Mouse (Mus musculus): ENCODE data around the gene Cx3cl1.

The Cx3cl1 gene

DNA sequence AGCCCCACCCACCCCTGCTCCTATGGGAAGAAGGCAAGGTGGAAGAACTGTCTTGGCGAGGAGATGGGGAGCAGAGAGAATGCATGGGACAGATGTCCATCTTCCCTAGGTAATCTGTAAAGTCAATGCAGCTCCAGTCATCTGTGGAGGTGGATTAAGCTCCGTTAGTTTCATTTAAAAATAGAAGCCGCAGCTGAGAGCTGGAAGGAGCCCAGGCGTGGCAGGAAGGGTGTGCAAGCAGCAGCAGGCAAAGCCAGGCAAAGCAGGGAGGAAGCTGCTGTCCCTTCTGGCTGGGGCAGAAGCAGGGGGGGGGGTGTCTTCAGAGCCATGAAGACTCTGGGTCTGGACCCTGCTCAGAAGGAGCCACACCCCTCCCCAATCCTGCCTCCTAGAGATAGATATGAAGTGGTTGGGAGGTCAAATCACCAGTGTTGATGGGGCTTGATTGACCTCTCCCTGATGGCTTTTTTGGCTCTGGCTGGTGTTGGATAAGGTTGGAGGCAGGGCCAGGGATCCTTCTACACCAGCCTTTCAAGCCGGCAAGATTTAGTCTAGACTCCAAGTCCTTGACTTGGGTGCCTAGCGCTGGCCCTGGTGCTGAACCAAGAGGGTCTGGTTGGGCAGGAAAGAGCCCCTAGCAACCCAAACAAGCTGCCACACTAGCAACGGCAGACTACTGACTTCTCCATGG is 28.6 kb downstream of the Cx3cl1 start:
- no peak for DNase-seq (ENCODE audit: inconsistent age in 2 of 2, low spot score in 1 of 2)

DNA sequence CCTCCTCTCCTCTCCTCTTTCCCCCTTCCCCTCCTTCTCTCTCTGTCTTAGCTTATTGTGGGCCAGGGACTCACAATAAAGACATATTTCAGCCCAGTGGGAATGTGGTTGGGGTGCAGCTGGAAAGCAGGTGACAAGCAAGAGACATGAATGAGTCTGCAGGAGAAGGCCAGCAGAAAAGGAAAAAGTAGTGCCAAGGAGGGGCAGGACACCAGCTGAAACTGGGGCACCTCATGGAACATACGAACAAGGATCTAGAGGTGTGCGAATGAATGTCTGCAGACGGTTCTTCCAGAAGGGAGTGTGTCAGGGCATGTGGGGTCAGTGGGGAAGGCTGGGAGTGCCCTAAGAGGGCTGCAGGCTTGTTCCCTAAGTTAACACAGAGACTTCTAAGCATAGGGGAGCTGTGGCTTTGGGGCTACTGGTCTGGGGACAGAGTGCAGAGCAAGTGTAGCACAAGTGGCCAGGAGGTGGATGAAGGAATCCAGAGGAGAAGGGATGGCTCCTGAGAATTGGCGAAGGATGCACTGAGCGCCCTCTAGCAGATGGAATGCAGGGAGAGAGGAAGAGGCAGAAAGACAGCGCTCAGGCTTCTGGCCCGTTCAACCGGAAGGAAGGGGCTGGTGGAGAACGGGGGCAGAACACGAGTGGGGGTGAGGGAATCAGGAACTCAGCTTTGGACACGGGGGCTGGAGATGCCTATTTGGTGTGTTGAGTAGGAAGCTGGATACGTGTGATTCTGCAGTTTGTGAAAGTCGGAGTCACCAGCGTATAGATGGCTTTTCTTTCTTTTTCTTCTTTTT is 29.7 kb downstream of the Cx3cl1 start:
- DNase-seq (ENCODE audit: inconsistent age in 2 of 2, low spot score in 1 of 2), result peak in 1 of 2 experiments; percentile 73

- no peak for DNase-seq (ENCODE audit: inconsistent age in 2 of 2, low spot score in 1 of 2)
Observed at GRCm38 (mm10) chr8:94802375-94802774, 30.6 kb downstream of the Cx3cl1 start.

DNA sequence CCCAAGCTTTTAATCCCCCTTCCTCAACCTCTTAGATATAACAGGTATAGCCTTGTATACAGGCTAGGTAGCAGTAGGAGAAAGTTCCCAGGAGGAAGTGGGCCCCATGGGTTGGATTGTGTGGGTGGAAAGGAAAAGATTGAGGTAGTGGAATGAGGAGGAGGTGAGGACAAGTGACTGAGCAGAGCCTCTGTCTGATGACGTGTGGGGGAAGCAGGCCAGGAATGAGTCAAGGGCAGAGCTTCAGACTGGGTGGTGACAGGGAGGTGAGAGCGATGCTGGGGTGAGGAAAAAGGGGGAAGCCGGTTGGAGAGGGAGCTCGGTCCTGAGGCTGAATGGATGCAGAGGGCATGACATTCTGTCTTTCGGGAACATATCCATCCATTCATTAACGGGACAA is 31.7 kb downstream of the Cx3cl1 start:
- peak; percentile 74 to 79 for DNase-seq (ENCODE audit: inconsistent age in 2 of 2, low spot score in 1 of 2)

DNA sequence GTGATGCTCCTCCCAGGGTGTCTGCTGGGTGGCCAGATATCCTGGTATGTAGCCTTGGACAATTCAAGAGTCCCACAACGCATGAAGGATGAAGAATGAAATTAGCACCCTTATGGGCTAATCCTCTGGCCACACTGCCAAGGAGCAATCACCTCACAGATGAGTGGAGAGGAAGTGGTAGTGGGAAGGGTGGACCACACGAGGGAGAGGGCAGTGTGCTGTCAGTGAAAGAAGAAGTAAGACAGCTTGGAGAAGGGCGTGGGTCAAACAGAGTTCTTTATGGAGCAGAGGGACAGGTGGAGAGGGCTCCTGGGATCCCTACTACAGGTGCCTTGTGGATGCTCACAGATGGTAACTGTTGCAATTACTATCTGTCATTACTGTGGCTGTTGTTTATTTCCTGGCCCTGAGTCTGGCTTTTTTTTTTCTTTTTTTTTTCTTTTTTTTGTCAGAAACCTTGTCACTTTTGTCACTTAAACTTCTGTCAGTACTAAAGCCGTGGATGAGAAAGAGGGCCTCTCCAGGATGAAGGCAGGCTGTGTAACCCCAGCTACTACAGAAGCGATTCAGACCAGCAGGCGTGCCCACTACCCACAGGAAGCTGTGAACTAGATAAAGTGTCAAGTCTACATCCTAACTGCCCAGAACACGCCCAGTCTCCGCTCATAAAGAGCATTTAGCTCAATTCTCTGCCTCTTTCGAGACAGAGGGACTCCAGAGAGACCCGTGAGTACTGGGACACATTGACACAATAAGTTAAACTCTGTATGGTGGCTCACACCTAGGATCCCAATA is 32.9 kb downstream of the Cx3cl1 start:
- no peak for DNase-seq (ENCODE audit: inconsistent age in 2 of 2, low spot score in 1 of 2)

DNA sequence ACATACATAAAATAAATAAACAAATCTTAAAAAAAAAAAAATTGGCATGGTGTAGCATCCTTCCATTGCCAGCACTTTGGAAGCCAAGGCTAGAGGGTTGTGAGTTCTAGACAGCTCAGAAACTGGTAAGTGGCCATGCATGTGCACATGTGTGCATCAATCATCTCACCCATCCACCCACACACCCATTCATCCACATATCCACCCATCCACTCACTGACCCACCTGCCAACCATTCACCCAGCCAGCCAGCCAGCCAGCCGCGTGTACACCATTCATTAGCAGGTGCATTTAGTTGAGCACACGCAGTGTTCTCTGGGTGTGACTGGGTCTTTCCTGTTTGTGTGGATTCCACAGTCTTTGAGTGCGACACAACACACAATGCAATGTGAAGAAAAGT is 34.0 kb downstream of the Cx3cl1 start:
- DNase-seq (ENCODE audit: inconsistent age in 2 of 2, low spot score in 1 of 2), result no peak

DNA sequence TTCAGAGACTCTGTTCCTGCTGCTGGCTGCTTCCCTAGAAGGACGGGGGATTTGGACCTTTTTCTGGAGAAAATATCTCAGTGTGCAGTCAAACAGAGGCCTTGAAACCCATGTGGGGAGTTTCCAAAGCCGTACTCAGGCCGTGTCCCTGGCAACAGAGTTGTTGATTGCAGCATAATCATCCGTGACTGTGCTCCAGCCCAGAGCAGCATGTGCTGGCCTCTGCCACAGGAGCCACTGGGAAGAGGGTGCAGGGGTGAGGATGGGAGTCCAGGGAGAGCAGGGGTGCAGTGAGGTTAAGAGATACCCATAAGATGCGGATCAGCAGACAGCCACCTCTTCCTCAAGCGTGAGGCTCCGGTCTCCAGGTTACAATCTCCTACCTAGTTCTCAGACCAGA is 35.7 kb downstream of the Cx3cl1 start:
- DNase-seq (ENCODE audit: inconsistent age in 2 of 2, low spot score in 1 of 2), result peak; percentile 85 to 90

DNA sequence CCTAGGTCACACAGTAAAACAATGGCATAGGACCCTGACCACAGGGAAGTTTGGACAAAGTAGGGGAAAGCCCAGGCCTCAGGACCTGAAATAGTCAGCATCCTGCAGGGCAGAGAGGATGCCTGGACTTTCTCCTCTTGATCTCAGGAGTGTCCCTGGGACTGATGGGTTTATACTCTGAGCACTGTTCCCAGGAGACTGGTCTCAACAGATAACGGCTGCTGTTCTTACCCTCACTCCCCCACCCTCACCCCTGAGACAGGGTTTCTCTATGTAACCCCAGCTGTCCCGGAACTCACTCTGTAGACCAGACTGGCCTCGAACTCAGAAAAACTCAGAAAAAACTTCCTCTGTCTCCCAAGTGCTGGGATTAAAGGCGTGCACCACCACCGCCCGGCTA is 36.6 kb downstream of the Cx3cl1 start:
- no peak for DNase-seq (ENCODE audit: inconsistent age in 2 of 2, low spot score in 1 of 2)

DNA sequence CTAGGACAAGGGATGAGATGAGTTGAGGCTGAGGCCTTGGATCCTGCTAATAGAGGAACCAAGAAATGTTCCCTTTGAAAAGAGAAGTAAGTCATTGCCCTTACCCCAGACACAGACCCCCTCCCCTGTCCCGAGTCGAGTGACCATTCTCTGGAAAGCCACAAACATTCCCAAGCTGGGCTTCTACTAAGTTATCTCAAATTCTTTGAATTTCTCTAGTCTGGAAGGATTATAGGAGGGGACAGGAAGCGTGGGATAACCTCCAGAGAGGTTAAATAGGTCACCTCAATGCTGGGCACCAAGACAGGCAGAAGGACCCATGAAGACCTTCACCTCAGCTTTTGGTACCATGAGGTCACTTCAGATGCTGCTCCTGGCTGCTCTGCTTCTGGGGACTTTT is 38.3 kb downstream of the Cx3cl1 start, which contains the start of gene Ccl17:
Gene Ccl17 (plus strand): TSS at position 301 of the 400 bp plus-strand sequence.
- DNase-seq (ENCODE audit: inconsistent age in 2 of 2, low spot score in 1 of 2), result no peak

GRCm38 (mm10) chr8:94810855-94811254 is 39.0 kb downstream of the Cx3cl1 start:
- DNase-seq (ENCODE audit: inconsistent age in 2 of 2, low spot score in 1 of 2), result no peak

GRCm38 (mm10) chr8:94811654-94812053 is 39.8 kb downstream of the Cx3cl1 start:
- DNase-seq (ENCODE audit: inconsistent age in 2 of 2, low spot score in 1 of 2), result peak; percentile 70 to 88

DNA sequence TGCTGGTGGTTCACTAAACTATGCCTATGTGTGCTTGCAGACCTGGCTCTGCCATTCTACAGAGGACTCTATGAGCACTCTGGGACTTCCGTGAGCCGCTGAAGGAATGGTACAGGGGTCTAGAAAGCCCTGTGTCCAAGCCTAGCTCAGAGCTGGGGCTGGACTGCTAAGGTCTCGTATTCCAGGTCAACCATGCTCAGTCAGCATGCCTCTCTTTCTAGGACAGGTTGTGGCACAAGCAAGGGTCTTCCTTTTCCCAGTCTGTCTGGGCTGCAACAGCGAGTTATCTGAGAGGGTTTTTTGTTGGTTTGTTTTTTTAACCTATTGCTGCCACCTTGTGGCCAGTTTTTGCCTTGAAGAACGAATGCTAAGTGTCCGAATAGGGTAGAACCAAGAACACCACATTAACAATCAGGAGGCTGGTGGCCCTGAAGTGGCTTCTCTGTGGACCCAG is 40.9 kb downstream of the Cx3cl1 start:
- DNase-seq (ENCODE audit: inconsistent age in 2 of 2, low spot score in 1 of 2), result peak; percentile 85 to 96

DNA sequence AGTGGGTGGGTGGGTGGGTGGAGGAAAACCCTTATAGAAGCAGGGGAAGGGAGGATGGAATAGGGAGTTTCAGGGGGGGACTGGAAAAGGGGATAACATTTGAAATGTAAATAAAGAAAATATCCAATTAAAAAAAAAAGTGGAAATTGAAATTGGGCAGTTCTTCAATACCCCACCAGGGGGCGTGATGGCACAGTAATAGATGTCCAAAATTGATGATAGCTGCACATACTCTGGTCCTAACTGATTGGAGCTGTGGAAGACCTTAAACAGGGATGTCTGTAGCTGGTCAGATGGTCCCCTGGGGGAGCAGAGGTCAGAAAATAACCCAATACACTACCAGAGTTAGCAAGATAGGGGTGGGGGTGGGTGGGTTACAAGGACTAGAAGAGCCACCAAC is 42.7 kb downstream of the Cx3cl1 start:
- peak in 1 of 2 experiments; percentile 77 for DNase-seq (ENCODE audit: inconsistent age in 2 of 2, low spot score in 1 of 2)

- no peak for DNase-seq (ENCODE audit: inconsistent age in 2 of 2, low spot score in 1 of 2)
Observed at GRCm38 (mm10) chr8:94817933-94818332, 46.1 kb downstream of the Cx3cl1 start.

DNA sequence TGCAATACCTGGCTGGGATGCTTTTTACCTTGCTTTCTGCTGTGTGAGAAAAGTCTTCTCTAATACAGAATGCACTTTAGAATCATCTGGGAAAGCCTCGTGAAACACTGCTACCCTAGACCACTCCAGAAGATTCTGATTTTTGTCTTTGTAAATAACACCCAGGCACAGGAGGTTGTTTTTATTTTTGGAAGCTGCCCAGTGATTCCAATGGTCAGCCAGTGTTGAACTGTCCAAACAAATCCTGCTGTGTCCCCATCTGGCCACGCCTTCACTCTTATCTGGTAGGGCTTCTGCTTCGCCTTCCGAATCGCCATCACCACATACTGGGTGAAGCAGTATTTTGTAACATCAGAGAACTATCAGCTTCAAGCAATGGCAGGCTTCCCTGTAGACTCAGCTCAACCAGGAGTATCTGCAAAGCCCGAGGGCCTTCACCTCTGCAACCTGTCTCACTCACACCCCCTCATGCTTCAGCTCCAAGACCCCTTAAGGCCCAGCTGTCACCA is 47.9 kb downstream of the Cx3cl1 start:
- no peak for DNase-seq (ENCODE audit: inconsistent age in 2 of 2, low spot score in 1 of 2)

DNA sequence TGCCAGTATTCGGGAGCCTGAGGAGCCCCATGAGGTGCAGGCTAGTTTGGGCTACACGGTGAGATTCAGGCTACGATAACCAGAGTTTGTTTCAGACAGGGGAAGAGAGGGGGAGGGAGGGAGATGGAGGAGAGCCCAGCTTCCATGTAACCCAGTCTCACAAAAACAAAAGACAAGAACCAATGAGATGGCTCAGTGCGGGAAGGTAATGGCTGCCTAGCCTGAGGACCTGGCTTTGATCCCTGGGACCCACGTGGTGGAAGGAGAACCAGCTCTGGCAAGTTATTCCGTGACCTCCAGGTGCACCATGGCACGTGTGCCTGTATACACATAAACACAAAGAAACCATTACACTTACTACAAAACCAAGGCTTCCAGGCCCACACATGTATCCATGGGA is 48.7 kb downstream of the Cx3cl1 start:
- no peak for DNase-seq (ENCODE audit: inconsistent age in 2 of 2, low spot score in 1 of 2)

- DNase-seq (ENCODE audit: inconsistent age in 2 of 2, low spot score in 1 of 2), result peak in 1 of 2 experiments; percentile 22
Observed at GRCm38 (mm10) chr8:94821381-94821780, 49.6 kb downstream of the Cx3cl1 start.

DNA sequence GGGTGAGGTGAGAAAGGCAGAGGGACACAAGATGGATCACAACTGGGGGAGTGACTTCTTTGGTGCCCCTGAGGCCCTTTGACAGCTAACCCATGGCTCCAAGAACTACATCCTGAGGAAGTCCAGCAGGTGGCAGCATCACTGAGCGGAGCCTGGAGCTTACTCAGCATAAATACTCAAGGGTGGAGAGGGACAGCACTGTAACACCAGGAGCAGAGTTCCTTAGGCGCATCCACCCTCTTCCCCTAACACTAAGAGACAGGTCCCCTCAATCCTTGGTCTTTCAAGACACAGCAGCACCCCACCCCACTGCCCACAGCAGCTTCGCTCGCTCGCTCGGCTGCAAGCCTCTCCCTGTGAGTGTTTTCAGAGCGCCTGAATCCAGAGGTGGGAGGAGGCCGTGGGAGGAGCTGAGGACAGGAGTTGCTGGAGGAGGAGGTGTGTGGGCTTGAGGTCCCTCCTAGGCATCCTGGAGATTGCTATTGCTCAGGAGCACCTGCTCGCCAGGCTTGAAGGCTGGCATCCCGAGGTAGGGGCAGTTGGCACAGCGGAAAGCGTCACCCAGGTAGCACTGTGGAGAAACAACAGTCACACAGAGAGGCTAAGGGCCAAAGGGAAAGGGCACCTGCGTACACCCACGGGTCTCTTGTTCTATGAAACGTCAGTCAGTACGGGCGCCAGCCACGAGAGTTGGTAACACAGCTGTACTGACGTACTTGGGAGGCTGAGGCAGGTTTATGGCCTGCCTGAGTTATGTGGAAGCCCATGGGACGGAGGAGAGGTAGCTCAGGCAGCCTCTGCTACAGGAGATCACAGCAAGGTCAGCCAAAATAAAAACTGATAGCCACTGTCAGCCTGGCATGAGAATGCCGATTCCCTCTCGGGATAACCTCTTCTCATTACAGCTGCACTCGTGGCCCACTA is 51.1 kb downstream of the Cx3cl1 start:
- peak; percentile 60 to 86 for DNase-seq (ENCODE audit: inconsistent age in 2 of 2, low spot score in 1 of 2)

DNA sequence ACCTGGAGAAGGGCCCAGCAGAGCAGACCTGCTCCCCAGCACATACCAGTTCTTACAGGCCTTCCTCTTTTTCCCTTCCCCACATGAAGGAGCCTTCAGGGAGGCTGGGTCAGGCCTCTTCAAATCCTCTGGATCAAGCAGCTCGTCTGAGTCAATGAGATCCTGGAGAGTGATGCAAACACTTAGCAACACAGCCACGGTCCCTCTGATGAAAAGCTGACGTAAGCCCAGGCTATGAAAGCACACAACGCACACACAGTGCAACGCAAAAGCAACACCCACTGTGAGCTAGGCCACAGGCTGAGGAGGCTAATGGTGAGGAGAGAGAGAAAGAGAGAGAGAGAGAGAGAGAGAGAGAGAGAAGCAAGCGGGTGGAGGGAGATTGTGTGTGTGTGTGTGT is 53.4 kb downstream of the Cx3cl1 start:
- DNase-seq (ENCODE audit: inconsistent age in 2 of 2, low spot score in 1 of 2), result no peak

DNA sequence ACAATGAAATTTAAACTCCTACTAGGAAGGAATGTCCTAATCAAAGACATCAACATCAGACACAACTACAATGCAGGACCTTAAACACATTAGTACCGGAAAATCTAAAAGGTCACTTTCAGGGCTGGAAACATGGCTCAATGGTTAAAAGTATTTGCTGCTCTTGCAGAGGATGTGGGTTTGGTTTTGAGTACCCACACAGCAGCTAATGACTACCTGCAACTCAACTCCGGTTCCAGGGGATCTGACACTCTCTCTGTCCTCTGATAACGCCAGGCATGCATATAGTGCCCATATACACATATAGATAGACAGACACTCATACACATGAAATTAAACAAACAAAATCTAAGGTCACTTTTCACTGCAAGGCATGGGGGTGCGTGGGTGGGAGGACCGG is 54.4 kb downstream of the Cx3cl1 start:
- DNase-seq (ENCODE audit: inconsistent age in 2 of 2, low spot score in 1 of 2), result no peak
